Mouse (Mus musculus) hindlimb bud, embryonic 11.5 days (tissue): Measurements from ENCODE around the gene Lhx2.

Experiments used
- DNase-seq: peaks from one replicate; pipeline ENCODE4 v3.0.0-alpha.2; 2012; ENCODE audit warnings: low read depth, low spot score; ENCODE audit errors: extremely low spot score

Lhx2 gene

GRCm38 (mm10) chr2:38346881-38347764 is 8.0 kb downstream of the Lhx2 start:
- no peak for DNase-seq

- no peak for DNase-seq
These were observed 8.9 kb downstream of the Lhx2 start for GRCm38 (mm10) chr2:38347811-38348551.

- DNase-seq: no peak
These were observed 9.8 kb downstream of the Lhx2 start for GRCm38 (mm10) chr2:38348660-38349420.

- DNase-seq: no peak
These were observed 10.6 kb downstream of the Lhx2 start for GRCm38 (mm10) chr2:38349447-38350350.

- no peak for DNase-seq
These were observed 11.3 kb downstream of the Lhx2 start for GRCm38 (mm10) chr2:38350386-38350785.

- no peak for DNase-seq
These were observed 11.7 kb downstream of the Lhx2 start for GRCm38 (mm10) chr2:38350796-38351195.

GRCm38 (mm10) chr2:38351641-38352320 is 12.7 kb downstream of the Lhx2 start:
- DNase-seq: no peak

- no peak for DNase-seq
These were observed 13.4 kb downstream of the Lhx2 start for GRCm38 (mm10) chr2:38352321-38353007.

- no peak for DNase-seq
These were observed 13.9 kb downstream of the Lhx2 start for GRCm38 (mm10) chr2:38353008-38353379.

- DNase-seq: no peak
These were observed 14.6 kb downstream of the Lhx2 start for GRCm38 (mm10) chr2:38353664-38354063.

GRCm38 (mm10) chr2:38354179-38354716 is 15.2 kb downstream of the Lhx2 start:
- DNase-seq: no peak

- no peak for DNase-seq
These were observed 15.8 kb downstream of the Lhx2 start for GRCm38 (mm10) chr2:38354717-38355510.

GRCm38 (mm10) chr2:38355731-38356427 is 16.8 kb downstream of the Lhx2 start:
- no peak for DNase-seq

- no peak for DNase-seq
These were observed 17.6 kb downstream of the Lhx2 start for GRCm38 (mm10) chr2:38356428-38357260.

GRCm38 (mm10) chr2:38357294-38358246 is 18.5 kb downstream of the Lhx2 start:
- no peak for DNase-seq

- DNase-seq: no peak
These were observed 19.5 kb downstream of the Lhx2 start for GRCm38 (mm10) chr2:38358611-38359010.
